Mouse (Mus musculus): Measurements from ENCODE around the gene Clybl. TPM values are rescaled to one million over a fixed set of nuclear protein-coding genes. Genes with fewer than 3 reads are reported as not detected.

Gene Clybl
- polyA plus RNA-seq, 1 experiment from 2014 or later: 28.8 TPM

DNA sequence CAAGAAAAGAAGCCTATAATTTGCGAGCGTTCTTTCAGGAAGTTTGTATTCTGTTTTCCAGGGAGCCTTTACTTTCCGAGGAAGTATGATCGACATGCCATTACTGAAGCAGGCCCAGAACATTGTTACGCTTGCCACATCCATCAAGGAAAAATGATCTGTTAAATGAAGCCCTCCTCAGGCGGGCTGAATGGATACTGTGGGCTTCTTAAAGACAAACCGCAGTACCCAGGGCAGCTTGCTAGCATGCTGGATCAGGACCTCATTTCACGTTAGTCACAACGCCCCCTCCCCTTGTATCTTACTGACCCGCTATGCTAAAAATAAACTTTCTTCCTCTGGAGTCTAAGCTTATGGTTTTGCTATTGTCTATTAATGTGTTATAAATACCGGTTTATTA, 220.4 kb downstream of the Clybl start:
- no peaks in the 10 kb centered on the region; the same call in 1 of the 2 replicates for H3K4me1 ChIP-seq (replicated peaks; ENCODE audit: control insufficient read depth, insufficient read depth)
- H3K4me2 ChIP-seq (replicated peaks; ENCODE audit: low read depth): no peak overlapping the region
- no peak for DNase-seq (ENCODE audit: low spot score)
- no peak overlapping the region for H3K27ac ChIP-seq (replicated peaks)
- H3K4me3 ChIP-seq (ENCODE audit: low read depth, low read length): no peak overlapping the region
- TF ChIP-seq EP300 (optimal IDR thresholded peaks at IDR 0.05) (no peak), CTCF (IDR thresholded peaks at IDR 0.05; ENCODE audit: low read depth) (no peak)
- no peaks in the 10 kb centered on the region for H3K36me3 ChIP-seq (ENCODE audit: control insufficient read depth, insufficient read depth, low read length)
- H3K9me3 ChIP-seq (ENCODE audit: control insufficient read depth, low read length): no peaks in the 10 kb centered on the region
- H3K9ac ChIP-seq (ENCODE audit: low read length): no peak overlapping the region
- WGBS: 65% methylated on average over 11 of the region's 11 CpGs
- peaks cover 3% of the 10 kb centered on the region; the same call in 1 of the 2 replicates for H3K27me3 ChIP-seq (ENCODE audit: control insufficient read depth, insufficient read depth, low read length)
- ATAC-seq (ENCODE audit: low FRiP score, low TSS enrichment): no peak

DNA sequence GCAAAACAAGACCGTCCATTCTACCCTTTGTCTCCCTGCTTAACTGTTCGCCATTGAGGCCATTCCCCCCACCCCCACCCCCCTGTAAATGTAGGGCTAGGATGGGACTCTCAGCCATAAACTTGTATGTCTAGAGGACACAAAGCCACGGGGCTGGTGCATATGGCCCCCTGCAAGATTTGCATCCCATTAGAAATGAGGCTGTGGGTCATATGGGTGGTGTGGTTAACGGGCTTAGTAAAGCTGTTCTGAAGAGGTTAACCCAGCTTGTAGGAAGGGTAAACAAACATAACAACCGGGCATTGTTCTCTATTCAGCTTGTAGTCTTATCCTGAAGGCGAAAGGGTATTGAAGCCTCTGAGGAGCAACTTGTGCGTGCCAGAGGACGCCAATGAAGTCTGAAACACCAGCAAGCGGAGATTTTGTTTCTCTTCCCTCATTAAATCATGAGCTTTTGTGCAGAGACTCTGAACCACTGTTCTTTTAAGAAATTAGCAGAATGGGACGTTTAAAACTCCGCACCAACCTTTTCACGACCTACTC, 221.3 kb downstream of the Clybl start:
- Histone ChIP-seq H3K9me3 (ENCODE audit: control insufficient read depth, low read length) (no peaks in the 10 kb centered on the region), H3K4me2 (replicated peaks; ENCODE audit: low read depth) (no peak overlapping the region), H3K4me3 (ENCODE audit: low read depth, low read length) (no peak overlapping the region), H3K9ac (ENCODE audit: low read length) (no peak overlapping the region), H3K4me1 (replicated peaks; ENCODE audit: control insufficient read depth, insufficient read depth) (no peaks in the 10 kb centered on the region; the same call in 1 of the 2 replicates), H3K27ac (replicated peaks) (no peak overlapping the region), H3K36me3 (ENCODE audit: control insufficient read depth, insufficient read depth, low read length) (no peaks in the 10 kb centered on the region), H3K27me3 (ENCODE audit: control insufficient read depth, insufficient read depth, low read length) (peaks cover 5% of the 10 kb centered on the region; the same call in 1 of the 2 replicates)
- DNase-seq (ENCODE audit: low spot score) (no peak), ATAC-seq (ENCODE audit: low FRiP score, low TSS enrichment) (no peak)
- 60% methylated on average over 12 of the region's 12 CpGs for WGBS
- TF ChIP-seq CTCF (IDR thresholded peaks at IDR 0.05; ENCODE audit: low read depth) (no peak), EP300 (optimal IDR thresholded peaks at IDR 0.05) (no peak)

DNA sequence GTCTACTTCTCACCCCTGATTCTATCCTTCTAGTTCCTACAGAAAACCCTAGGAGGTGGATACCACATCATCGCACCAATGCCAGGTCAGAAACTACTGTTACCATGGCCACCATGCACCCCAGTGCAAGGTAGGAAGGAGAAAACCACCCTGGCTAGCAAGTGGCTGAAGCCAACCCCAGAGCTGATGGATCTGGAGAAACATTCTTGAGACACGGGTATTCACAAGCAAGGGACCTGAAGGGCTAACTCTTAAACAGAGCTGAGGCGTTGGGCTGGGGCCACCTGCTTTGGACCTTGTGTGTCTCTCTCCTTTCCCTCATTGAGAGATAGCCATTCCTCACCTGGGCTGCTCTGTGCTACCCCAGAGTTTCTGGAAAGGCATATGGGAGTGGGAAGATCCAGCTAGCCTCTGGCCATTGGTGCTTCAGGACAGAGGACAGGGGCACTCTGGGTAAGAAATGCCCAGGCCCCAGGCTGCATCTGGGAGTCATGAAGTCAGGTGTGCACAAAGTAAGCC, 222.0 kb downstream of the Clybl start:
- Histone ChIP-seq H3K27me3 (ENCODE audit: control insufficient read depth, insufficient read depth, low read length) (peaks cover 5% of the 10 kb centered on the region; the same call in 1 of the 2 replicates), H3K4me2 (replicated peaks; ENCODE audit: low read depth) (no peak overlapping the region), H3K27ac (replicated peaks) (no peak overlapping the region), H3K9me3 (ENCODE audit: control insufficient read depth, low read length) (no peaks in the 10 kb centered on the region), H3K4me3 (ENCODE audit: low read depth, low read length) (no peak overlapping the region), H3K4me1 (replicated peaks; ENCODE audit: control insufficient read depth, insufficient read depth) (no peaks in the 10 kb centered on the region; the same call in 1 of the 2 replicates), H3K36me3 (ENCODE audit: control insufficient read depth, insufficient read depth, low read length) (no peaks in the 10 kb centered on the region), H3K9ac (ENCODE audit: low read length) (no peak overlapping the region)
- no peak for TF ChIP-seq EP300 (optimal IDR thresholded peaks at IDR 0.05)
- TF ChIP-seq CTCF (IDR thresholded peaks at IDR 0.05; ENCODE audit: low read depth): no peak
- WGBS: 78% methylated on average over 3 of the region's 3 CpGs
- ATAC-seq (ENCODE audit: low FRiP score, low TSS enrichment): no peak
- no peak for DNase-seq (ENCODE audit: low spot score)

- no peak for ATAC-seq (ENCODE audit: low FRiP score, low TSS enrichment)
- H3K27ac ChIP-seq (replicated peaks): no peak overlapping the region
- H3K36me3 ChIP-seq (ENCODE audit: control insufficient read depth, insufficient read depth, low read length): no peaks in the 10 kb centered on the region
- H3K4me2 ChIP-seq (replicated peaks; ENCODE audit: low read depth): no peak overlapping the region
- no peak overlapping the region for H3K4me3 ChIP-seq (ENCODE audit: low read depth, low read length)
- TF ChIP-seq CTCF (IDR thresholded peaks at IDR 0.05; ENCODE audit: low read depth) (no peak), EP300 (optimal IDR thresholded peaks at IDR 0.05) (no peak)
- H3K9ac ChIP-seq (ENCODE audit: low read length): no peak overlapping the region
- H3K9me3 ChIP-seq (ENCODE audit: control insufficient read depth, low read length): no peaks in the 10 kb centered on the region
- H3K27me3 ChIP-seq (ENCODE audit: control insufficient read depth, insufficient read depth, low read length): peaks cover 5% of the 10 kb centered on the region; the same call in 1 of the 2 replicates
- H3K4me1 ChIP-seq (replicated peaks; ENCODE audit: control insufficient read depth, insufficient read depth): no peaks in the 10 kb centered on the region; the same call in 1 of the 2 replicates
- 86% methylated on average over 7 of the region's 7 CpGs for WGBS
- DNase-seq (ENCODE audit: low spot score): no peak
These were observed 223.2 kb downstream of the Clybl start for GRCm38 (mm10) chr14:122404596-122405154.

- no peaks in the 10 kb centered on the region for H3K36me3 ChIP-seq (ENCODE audit: control insufficient read depth, insufficient read depth, low read length)
- no peak overlapping the region for H3K4me2 ChIP-seq (replicated peaks; ENCODE audit: low read depth)
- no peak overlapping the region for H3K9ac ChIP-seq (ENCODE audit: low read length)
- ATAC-seq (ENCODE audit: low FRiP score, low TSS enrichment) (no peak), DNase-seq (ENCODE audit: low spot score) (no peak)
- TF ChIP-seq EP300 (optimal IDR thresholded peaks at IDR 0.05) (no peak), CTCF (IDR thresholded peaks at IDR 0.05; ENCODE audit: low read depth) (no peak)
- no peaks in the 10 kb centered on the region; the same call in 1 of the 2 replicates for H3K4me1 ChIP-seq (replicated peaks; ENCODE audit: control insufficient read depth, insufficient read depth)
- 66% methylated on average over 12 of the region's 12 CpGs for WGBS
- H3K27ac ChIP-seq (replicated peaks): no peak overlapping the region
- H3K27me3 ChIP-seq (ENCODE audit: control insufficient read depth, insufficient read depth, low read length): peaks cover 5% of the 10 kb centered on the region; the same call in 1 of the 2 replicates
- H3K4me3 ChIP-seq (ENCODE audit: low read depth, low read length): no peak overlapping the region
- H3K9me3 ChIP-seq (ENCODE audit: control insufficient read depth, low read length): no peaks in the 10 kb centered on the region
These were observed 223.7 kb downstream of the Clybl start for GRCm38 (mm10) chr14:122405236-122405635.

All from stomach, postnatal 0 days (tissue).